In genomic region chr11:7226200-7226599, GRCm38 (mm10) we compare ENCODE assay signal across 17 mouse cellular contexts. TPM values are rescaled to one million over a fixed set of nuclear protein-coding genes. Genes with fewer than 3 reads are reported as not detected.
DNase-seq lines count a peak whose midpoint lies in the region; ATAC-seq and TF ChIP-seq lines count a peak whose summit lies in the region.
"Had no signal": no experiment of that assay in that cellular context is flagged by ENCODE, and none has a peak within 500 bp of the region (broad histone marks: within the 10 kb centered on the region; RNA-seq: fewer than 3 reads in every experiment).

No protein-coding gene starts in this region.

- H3K4me1 ChIP-seq in lung, embryonic 14.5 days (ENCODE audit: insufficient read depth), result no peaks in the 10 kb centered on the region
- H3K4me1 ChIP-seq: liver, embryonic 12.5 days had no signal

- 64% methylated on average over 2 of the region's 2 CpGs for WGBS in lung, embryonic 14.5 days

- H3K9ac ChIP-seq in lung, embryonic 14.5 days, result no peak overlapping the region
- H3K9ac ChIP-seq: hindbrain, embryonic 14.5 days; liver, embryonic 12.5 days had no signal

- no peaks in the 10 kb centered on the region for H3K27me3 ChIP-seq in lung, embryonic 14.5 days (ENCODE audit: insufficient read depth, low read length)
- H3K27me3 ChIP-seq: liver, embryonic 12.5 days had no signal

- DNase-seq in frontal cortex, postnatal 10 days (ENCODE audit: low spot score in 2 of 2), result no peak
- no peak for DNase-seq in lung, embryonic 14.5 days
- DNase-seq in lung, postnatal 4 days, result no peak
- peak; percentile 61 to 63 for DNase-seq in layer of hippocampus, adult 8-10 months (ENCODE audit: low spot score in 2 of 2)
- peak; percentile 16 for DNase-seq in right cerebral cortex, postnatal 4 days
- no peak for DNase-seq in liver
- DNase-seq: adrenal gland, postnatal 10 days; kidney, postnatal 25 days; thymus, adult 2 months had no signal

- no peak for TF ChIP-seq CTCF in lung, embryonic 14.5 days (IDR thresholded peaks at IDR 0.05; ENCODE audit: low read depth)

- H3K36me3 ChIP-seq in lung, embryonic 14.5 days (ENCODE audit: insufficient read depth), result no peaks in the 10 kb centered on the region
- H3K36me3 ChIP-seq: liver, embryonic 12.5 days had no signal

- H3K9me3 ChIP-seq in lung, embryonic 14.5 days (ENCODE audit: low read depth, low read length), result no peaks in the 10 kb centered on the region
- H3K9me3 ChIP-seq: liver, embryonic 12.5 days had no signal

- H3K4me2 ChIP-seq in lung, embryonic 14.5 days, result no peak overlapping the region
- H3K4me2 ChIP-seq: hindbrain, embryonic 14.5 days; liver, embryonic 12.5 days had no signal

- H3K27ac ChIP-seq in lung, embryonic 14.5 days (ENCODE audit: low read depth), result 0 out of 2 replicates have a peak overlapping the region, but pooled peaks have one; percentile 63
- H3K27ac ChIP-seq: hindbrain, embryonic 14.5 days; liver, embryonic 12.5 days; macrophage had no signal

- peak; percentile 93 for ATAC-seq in frontal cortex, adult (ENCODE audit: low TSS enrichment)
- ATAC-seq in lung, embryonic 14.5 days (ENCODE audit: insufficient read depth), result no peak
- no peak for ATAC-seq in granulocyte monocyte progenitor cell, adult 5-6 weeks (replicated peaks; ENCODE audit: poor library complexity, severe bottlenecking)
- ATAC-seq: CD4-positive, CD25-positive, alpha-beta regulatory T cell, adult 4 months; liver, embryonic 12.5 days; Patski had no signal

- no peak overlapping the region for H3K4me3 ChIP-seq in lung, embryonic 14.5 days (ENCODE audit: low read depth, low read length)
- H3K4me3 ChIP-seq: liver, embryonic 12.5 days had no signal

RNA-seq across cellular contexts. Expression of gene Igfbp3, which starts 12.5 kb away (rescaled TPM):
- 14.4 and 15.3 TPM in 2 replicates for polyA plus RNA-seq in lung, embryonic 14.5 days (2014; fragmentation: Nextera tagmentation; extraction: Ambion mirVana)
- total RNA-seq in layer of hippocampus, adult 8-10 months (2022), result 10 to 100 TPM; 10.3 to 14.5 (median 11.6) TPM
- not detected in 2 replicates for total RNA-seq in granulocyte monocyte progenitor cell, adult 5-6 weeks (2014; fragmentation: Nextera tagmentation)
- total RNA-seq in granulocyte monocyte progenitor cell, adult 5-6 weeks (2017), result not detected in 2 replicates
- polyA plus RNA-seq: CD4-positive, CD25-positive, alpha-beta regulatory T cell, adult 4 months; macrophage had no signal

RNA-seq across cellular contexts. Expression of gene Igfbp1, which starts 28.6 kb away (rescaled TPM):
- 0.12 and 0.41 TPM in 2 replicates for polyA plus RNA-seq in lung, embryonic 14.5 days (2014; fragmentation: Nextera tagmentation; extraction: Ambion mirVana)
- total RNA-seq in layer of hippocampus, adult 8-10 months (2022), result not detected
- not detected in 2 replicates for total RNA-seq in granulocyte monocyte progenitor cell, adult 5-6 weeks (2014; fragmentation: Nextera tagmentation)
- total RNA-seq in granulocyte monocyte progenitor cell, adult 5-6 weeks (2017), result not detected in 2 replicates
- polyA plus RNA-seq: CD4-positive, CD25-positive, alpha-beta regulatory T cell, adult 4 months; hindbrain, embryonic 14.5 days; macrophage; spleen, adult 2 months had no signal

RNA-seq across cellular contexts. Expression of gene Gm11985, which starts 37.8 kb away (rescaled TPM):
- not detected in 2 replicates for polyA plus RNA-seq in lung, embryonic 14.5 days (2014; fragmentation: Nextera tagmentation; extraction: Ambion mirVana)
- not detected for total RNA-seq in layer of hippocampus, adult 8-10 months (2022)
- total RNA-seq in granulocyte monocyte progenitor cell, adult 5-6 weeks (2014; fragmentation: Nextera tagmentation), result not detected in 2 replicates
- not detected in 2 replicates for total RNA-seq in granulocyte monocyte progenitor cell, adult 5-6 weeks (2017)
- total RNA-seq: adrenal gland, postnatal 10 days had no signal
- polyA plus RNA-seq: CD4-positive, CD25-positive, alpha-beta regulatory T cell, adult 4 months; hindbrain, embryonic 14.5 days; liver, embryonic 12.5 days; macrophage; Patski; spleen, adult 2 months; thymus, adult 2 months had no signal

Comparison
In these comparisons a context has a peak if more than half of its experiments do, and no peak if none do; other contexts are left out.
1. DNase-seq: peak in layer of hippocampus, adult 8-10 months (2 of 2) and right cerebral cortex, postnatal 4 days (single experiment); none in frontal cortex, postnatal 10 days (0 of 2), lung, embryonic 14.5 days (single experiment), lung, postnatal 4 days (0 of 2) and liver (single experiment).
2. RNA of gene Igfbp3, which starts 12.5 kb away (total RNA-seq): 10.3 to 14.5 TPM in layer of hippocampus, adult 8-10 months; not detected in granulocyte monocyte progenitor cell, adult 5-6 weeks; every median in the first group is over 10 times any median in the second.